Mouse (Mus musculus) heart, embryonic 12.5 days (tissue): ENCODE data around the gene Hpdl. TPM values are rescaled to one million over a fixed set of nuclear protein-coding genes. Genes with fewer than 3 reads are reported as not detected.

Source experiments
- ATAC-seq: fragments of 200-750 bp; cut with Nextera tagmentation; 2 replicates; pipeline ENCODE4 v1.8.0; 2017; ENCODE audit warnings: moderate TSS enrichment, moderate library complexity; ENCODE audit not compliant: insufficient number of reproducible peaks, low FRiP score
- H3K27ac ChIP-seq: fragments of 300-500 bp; sonication (generic); 2 replicates; pipeline ENCODE4 v1.5.1; 2016; ENCODE audit warnings: mild to moderate bottlenecking, moderate library complexity; ENCODE audit not compliant: poor library complexity, severe bottlenecking
- H3K27me3 ChIP-seq: fragments of 300-500 bp; sonication (generic); replicated peaks from 2 replicates; pipeline ENCODE4 v1.6.1; 2016; ENCODE audit warnings: mild to moderate bottlenecking, moderate library complexity
- H3K36me3 ChIP-seq: fragments of 300-500 bp; sonication (generic); 2 replicates; pipeline ENCODE4 v1.6.1; 2016; ENCODE audit warnings: mild to moderate bottlenecking, moderate library complexity
- H3K4me1 ChIP-seq: fragments of 300-500 bp; sonication (generic); replicated peaks from 2 replicates; pipeline ENCODE4 v1.6.1; 2016; ENCODE audit warnings: mild to moderate bottlenecking
- H3K4me2 ChIP-seq: fragments of 300-500 bp; sonication (generic); 2 replicates; pipeline ENCODE4 v1.6.1; 2016; ENCODE audit warnings: mild to moderate bottlenecking, moderate library complexity
- H3K4me3 ChIP-seq: fragments of 300-500 bp; sonication (generic); 2 replicates; pipeline ENCODE4 v1.5.1; 2016; ENCODE audit warnings: mild to moderate bottlenecking
- H3K9ac ChIP-seq: fragments of 300-500 bp; sonication (generic); 2 replicates; pipeline ENCODE4 v1.6.1; 2016; ENCODE audit warnings: mild to moderate bottlenecking, moderate library complexity
- H3K9me3 ChIP-seq: fragments of 300-500 bp; sonication (generic); replicated peaks from 2 replicates; pipeline ENCODE4 v1.6.1; 2016; ENCODE audit warnings: mild to moderate bottlenecking, moderate library complexity
- WGBS: fragments of 180-500 bp; shearing (Covaris S2); methylation state at CpG from one replicate; pipeline ENCODE4 v1.1.7; 2016; 5-methylcytosine and 5-hydroxymethylcytosine counted together
- polyA plus RNA-seq: library from polyadenylated mRNA; unstranded; fragments of >200 nt; fragmentation: Nextera tagmentation; extraction: Ambion mirVana; gene quantifications from 2 replicates; pipeline ENCODE4 v1.2.1, GENCODE M21; 2016

The Hpdl gene
- polyA plus RNA-seq, 1 experiment from 2014 or later, result 0.66 TPM

- Histone ChIP-seq H3K27me3 (no peaks in the 10 kb centered on the region), H3K9ac (no peak overlapping the region), H3K27ac (peak overlapping the region; percentile 42; the same call in 1 of the 2 replicates), H3K4me2 (no peak overlapping the region), H3K36me3 (peaks cover 4% of the 10 kb centered on the region; the same call in 1 of the 2 replicates), H3K4me3 (no peak overlapping the region), H3K9me3 (no peaks in the 10 kb centered on the region), H3K4me1 (peaks cover 10% of the 10 kb centered on the region)
- WGBS, result 45% methylated on average over 1 of the region's 1 CpGs
- ATAC-seq, result peak; percentile 61; the same call in 1 of the 2 replicates
Observed at GRCm38 (mm10) chr4:116796442-116797110, 24.9 kb downstream of the Hpdl start.

- H3K4me2 ChIP-seq, result no peak overlapping the region
- no peak for ATAC-seq
- no peak overlapping the region for H3K9ac ChIP-seq
- no peaks in the 10 kb centered on the region for H3K27me3 ChIP-seq
- H3K4me1 ChIP-seq, result peaks cover 10% of the 10 kb centered on the region
- no peak overlapping the region for H3K27ac ChIP-seq
- H3K9me3 ChIP-seq, result no peaks in the 10 kb centered on the region
- WGBS, result 75% methylated on average over 2 of the region's 2 CpGs
- H3K36me3 ChIP-seq, result no peaks in the 10 kb centered on the region
- H3K4me3 ChIP-seq, result no peak overlapping the region
Observed at GRCm38 (mm10) chr4:116794273-116794672, 27.2 kb downstream of the Hpdl start.

DNA sequence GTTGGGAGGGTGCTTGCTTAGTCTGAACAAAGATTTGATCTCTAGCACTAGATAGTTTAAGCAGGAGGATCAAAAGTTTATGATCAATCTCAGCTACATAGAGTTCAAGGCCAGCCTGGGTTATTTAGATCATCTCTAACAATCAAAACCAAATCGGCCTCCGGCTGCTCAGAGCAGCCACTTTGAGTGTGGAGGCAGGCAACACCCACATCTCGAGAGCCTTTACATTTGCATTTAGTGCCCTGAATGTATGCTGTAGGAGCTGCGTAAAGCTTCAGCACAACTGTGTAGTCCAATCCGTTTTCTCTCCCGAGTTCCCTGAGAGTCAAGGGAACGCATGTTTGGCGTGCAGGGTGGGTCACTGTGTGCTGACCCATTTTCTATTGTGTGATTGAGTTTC, 29.1 kb downstream of the Hpdl start:
- Histone ChIP-seq H3K4me2 (no peak overlapping the region), H3K27ac (no peak overlapping the region)
- no peak for ATAC-seq

DNA sequence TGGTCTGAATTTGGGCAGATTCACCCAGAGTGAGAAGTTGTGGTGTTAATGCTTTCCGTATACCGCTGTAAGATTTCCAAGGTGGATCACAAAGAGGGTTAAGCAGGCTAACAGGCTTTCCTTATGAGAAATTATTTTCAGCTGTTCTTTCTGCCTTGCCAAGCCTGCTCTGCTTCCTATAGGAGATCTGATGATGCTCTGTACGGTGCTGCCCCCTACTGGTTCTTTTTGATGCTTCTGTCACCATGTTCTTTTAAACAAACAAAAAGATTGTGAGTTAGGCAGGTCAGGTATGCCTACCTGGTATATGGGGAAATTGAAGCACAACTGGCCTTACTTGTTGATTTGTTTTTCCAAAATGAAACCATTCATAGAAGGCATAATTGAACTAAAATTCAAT, 32.6 kb downstream of the Hpdl start:
- ATAC-seq, result no peak
- no peaks in the 10 kb centered on the region for H3K36me3 ChIP-seq
- no peaks in the 10 kb centered on the region for H3K27me3 ChIP-seq
- H3K4me1 ChIP-seq, result no peaks in the 10 kb centered on the region
- no peak overlapping the region for H3K4me2 ChIP-seq
- no peaks in the 10 kb centered on the region for H3K9me3 ChIP-seq
- H3K9ac ChIP-seq, result no peak overlapping the region
- no peak overlapping the region for H3K4me3 ChIP-seq
- 9% methylated on average over 3 of the region's 3 CpGs for WGBS
- H3K27ac ChIP-seq, result no peak overlapping the region

More for the DNA sequence above, 29.1 kb downstream of the Hpdl start:
- Histone ChIP-seq H3K9me3 (no peaks in the 10 kb centered on the region), H3K9ac (no peak overlapping the region), H3K4me3 (no peak overlapping the region), H3K4me1 (peaks cover 10% of the 10 kb centered on the region), H3K36me3 (no peaks in the 10 kb centered on the region), H3K27me3 (no peaks in the 10 kb centered on the region)
- WGBS, result 85% methylated on average over 8 of the region's 8 CpGs

DNA sequence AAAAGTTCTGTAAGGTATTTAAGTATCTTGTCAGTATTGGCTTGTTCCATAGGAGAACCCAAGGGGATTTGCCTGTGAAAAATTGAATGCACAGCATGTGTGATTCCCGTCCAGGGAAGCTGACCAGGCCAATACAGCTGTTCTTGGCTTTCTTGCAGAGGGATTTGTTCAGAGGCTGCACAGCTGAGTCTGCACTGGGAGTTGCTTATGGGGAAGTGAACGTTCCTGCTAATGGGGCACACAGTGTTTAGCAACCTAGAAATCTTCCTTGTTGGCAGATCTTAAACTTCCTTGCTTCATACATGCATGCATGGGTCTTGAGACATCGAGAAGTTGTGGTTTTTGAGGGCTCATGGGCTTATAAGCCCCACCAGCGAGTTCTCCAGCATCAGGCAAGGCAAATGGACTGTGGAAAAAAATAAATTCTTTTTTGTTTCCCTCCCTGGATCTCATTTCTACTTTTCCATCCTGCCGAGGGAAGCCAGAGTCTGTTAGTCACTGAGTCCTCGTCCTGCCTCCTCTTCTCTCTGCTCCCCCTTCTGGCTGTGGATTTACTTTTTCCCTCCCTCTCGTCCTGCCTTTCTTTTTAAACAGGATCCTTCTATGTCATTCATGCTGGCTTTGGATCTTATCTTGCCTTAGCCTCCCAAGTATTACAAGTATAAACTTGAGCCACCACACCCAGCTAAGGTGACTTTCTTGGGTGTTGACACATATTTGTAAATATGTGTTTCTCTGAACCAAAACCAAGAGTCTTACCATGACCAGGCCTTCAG, 33.3 kb downstream of the Hpdl start:
- Histone ChIP-seq H3K27ac (no peak overlapping the region), H3K4me3 (no peak overlapping the region), H3K4me2 (no peak overlapping the region), H3K9ac (no peak overlapping the region), H3K4me1 (no peaks in the 10 kb centered on the region), H3K9me3 (no peaks in the 10 kb centered on the region), H3K27me3 (no peaks in the 10 kb centered on the region), H3K36me3 (no peaks in the 10 kb centered on the region)
- WGBS, result 40% methylated on average over 7 of the region's 7 CpGs
- no peak for ATAC-seq

GRCm38 (mm10) chr4:116786587-116786986, 34.9 kb downstream of the Hpdl start:
- Histone ChIP-seq H3K27ac (no peak overlapping the region), H3K36me3 (no peaks in the 10 kb centered on the region), H3K27me3 (no peaks in the 10 kb centered on the region), H3K4me2 (no peak overlapping the region), H3K9ac (no peak overlapping the region), H3K4me1 (no peaks in the 10 kb centered on the region), H3K4me3 (no peak overlapping the region), H3K9me3 (no peaks in the 10 kb centered on the region)
- ATAC-seq, result no peak
- 89% methylated on average over 1 of the region's 1 CpGs for WGBS

GRCm38 (mm10) chr4:116782171-116782570, 39.3 kb downstream of the Hpdl start:
- no peaks in the 10 kb centered on the region for H3K9me3 ChIP-seq
- no peak overlapping the region for H3K4me3 ChIP-seq
- no peaks in the 10 kb centered on the region; the same call in 1 of the 2 replicates for H3K27me3 ChIP-seq
- no peaks in the 10 kb centered on the region for H3K4me1 ChIP-seq
- H3K4me2 ChIP-seq, result no peak overlapping the region
- no peaks in the 10 kb centered on the region for H3K36me3 ChIP-seq
- WGBS, result 20% methylated on average over 8 of the region's 8 CpGs
- H3K27ac ChIP-seq, result no peak overlapping the region
- ATAC-seq, result no peak
- no peak overlapping the region for H3K9ac ChIP-seq

GRCm38 (mm10) chr4:116781366-116781765, 40.1 kb downstream of the Hpdl start:
- no peak overlapping the region for H3K27ac ChIP-seq
- no peaks in the 10 kb centered on the region for H3K9me3 ChIP-seq
- WGBS, result 46% methylated on average over 2 of the region's 2 CpGs
- H3K36me3 ChIP-seq, result no peaks in the 10 kb centered on the region
- H3K4me1 ChIP-seq, result no peaks in the 10 kb centered on the region
- H3K9ac ChIP-seq, result no peak overlapping the region
- no peaks in the 10 kb centered on the region; the same call in 1 of the 2 replicates for H3K27me3 ChIP-seq
- H3K4me2 ChIP-seq, result no peak overlapping the region
- ATAC-seq, result no peak
- H3K4me3 ChIP-seq, result no peak overlapping the region

DNA sequence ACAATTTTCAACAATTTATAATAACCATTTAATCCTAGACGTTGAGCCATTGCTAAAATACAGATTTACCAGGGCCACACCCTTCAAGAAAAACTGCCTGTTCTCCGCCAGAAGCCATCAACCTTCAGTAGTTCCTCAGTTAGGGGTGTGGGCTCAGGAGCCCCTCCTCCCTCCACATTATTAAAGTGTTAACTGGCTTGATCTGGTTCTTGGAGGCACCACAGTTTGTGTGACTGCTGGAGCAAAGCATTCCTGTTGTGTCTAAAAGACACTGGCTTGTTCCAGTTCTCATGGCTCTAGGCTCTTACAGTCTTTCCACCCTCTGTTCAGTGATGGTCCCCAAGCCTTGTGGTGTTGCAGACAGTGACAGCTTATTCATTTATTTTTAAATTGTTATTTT, 41.0 kb downstream of the Hpdl start:
- H3K4me1 ChIP-seq, result no peaks in the 10 kb centered on the region
- no peak overlapping the region for H3K4me3 ChIP-seq
- WGBS, result 74% methylated on average over 2 of the region's 2 CpGs
- H3K27me3 ChIP-seq, result no peaks in the 10 kb centered on the region; the same call in 1 of the 2 replicates
- no peak overlapping the region for H3K27ac ChIP-seq
- H3K4me2 ChIP-seq, result no peak overlapping the region
- no peaks in the 10 kb centered on the region for H3K36me3 ChIP-seq
- ATAC-seq, result no peak
- no peak overlapping the region for H3K9ac ChIP-seq
- no peaks in the 10 kb centered on the region for H3K9me3 ChIP-seq

GRCm38 (mm10) chr4:116777079-116777478, 44.4 kb downstream of the Hpdl start:
- H3K36me3 ChIP-seq, result no peaks in the 10 kb centered on the region
- H3K4me3 ChIP-seq, result no peak overlapping the region
- H3K4me2 ChIP-seq, result no peak overlapping the region
- H3K27me3 ChIP-seq, result no peaks in the 10 kb centered on the region; the same call in 1 of the 2 replicates
- H3K9ac ChIP-seq, result no peak overlapping the region
- no peak for ATAC-seq
- H3K9me3 ChIP-seq, result no peaks in the 10 kb centered on the region
- no peak overlapping the region for H3K27ac ChIP-seq
- 79% methylated on average over 3 of the region's 3 CpGs for WGBS
- H3K4me1 ChIP-seq, result no peaks in the 10 kb centered on the region

DNA sequence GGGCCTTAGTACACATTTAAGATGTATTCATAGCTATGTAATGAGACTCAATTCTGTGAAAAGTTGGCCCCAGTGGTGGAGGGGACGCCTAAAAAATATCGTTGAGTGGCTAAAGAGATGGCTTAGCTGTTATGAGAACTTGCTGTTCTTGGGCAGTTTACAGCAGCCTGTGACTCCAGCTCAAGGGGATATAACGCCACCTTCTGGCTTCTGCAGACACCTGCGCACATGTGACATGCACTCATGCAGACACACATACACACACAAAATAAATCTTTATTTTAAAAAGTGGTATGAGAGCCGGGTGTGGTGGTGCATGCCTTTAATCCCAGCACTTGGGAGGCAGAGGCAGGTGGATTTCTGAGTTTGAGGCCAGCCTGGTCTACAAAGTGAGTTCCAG, 45.1 kb downstream of the Hpdl start:
- Histone ChIP-seq H3K36me3 (no peaks in the 10 kb centered on the region), H3K4me1 (no peaks in the 10 kb centered on the region), H3K4me3 (no peak overlapping the region), H3K4me2 (no peak overlapping the region), H3K9ac (no peak overlapping the region), H3K27ac (no peak overlapping the region), H3K27me3 (no peaks in the 10 kb centered on the region; the same call in 1 of the 2 replicates), H3K9me3 (no peaks in the 10 kb centered on the region)
- no peak for ATAC-seq
- WGBS, result 85% methylated on average over 5 of the region's 5 CpGs
